In the genomic region with DNA sequence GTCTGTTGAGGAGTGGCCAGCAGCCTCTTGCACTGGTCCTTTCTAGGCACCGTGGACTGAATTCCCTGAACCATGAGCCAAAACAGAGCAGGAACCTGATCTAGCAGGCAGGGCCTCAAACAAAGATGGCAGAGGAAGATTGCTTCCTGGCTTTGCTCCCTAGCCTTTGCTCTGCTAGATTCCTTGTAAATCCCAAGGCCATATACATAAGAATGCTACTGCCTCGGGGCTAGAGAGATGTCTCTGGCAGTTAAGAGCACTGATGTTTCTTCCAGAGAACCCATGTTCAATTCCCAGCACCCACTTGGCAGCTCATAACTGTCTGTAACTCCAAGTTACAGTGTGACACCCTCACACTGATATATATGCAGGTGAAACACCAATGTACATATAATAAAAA, we compare ENCODE assay signal across 27 mouse cellular contexts.
"Had no signal": no experiment of that assay in that cellular context is flagged by ENCODE, and none has a peak within 500 bp of the region (broad histone marks: within the 10 kb centered on the region; RNA-seq: fewer than 3 reads in every experiment).

No protein-coding gene starts in this region.

- H3K4me1 ChIP-seq: embryonic facial prominence, embryonic 10.5 days; embryonic facial prominence, embryonic 12.5 days; embryonic facial prominence, embryonic 13.5 days; embryonic facial prominence, embryonic 15.5 days; forebrain, embryonic 10.5 days; forebrain, embryonic 12.5 days; forebrain, embryonic 13.5 days; forebrain, embryonic 15.5 days; heart, embryonic 10.5 days had no signal

- DNase-seq: cerebellum, adult 9-11 months; cerebellum, postnatal 10 days; cerebellum, postnatal 14 days; cerebellum, postnatal 25 days; cerebellum, postnatal 36 days; embryo, embryonic 11 days; forebrain, postnatal 0 days; gastrocnemius, adult 2 months; gastrocnemius, postnatal 10 days; gastrocnemius, postnatal 14 days; gastrocnemius, postnatal 25 days; gastrocnemius, postnatal 36 days; heart, adult 11 months; heart, adult 18-20 months; heart, adult 2 months had no signal

- H3K36me3 ChIP-seq: embryonic facial prominence, embryonic 10.5 days; embryonic facial prominence, embryonic 12.5 days; embryonic facial prominence, embryonic 13.5 days; embryonic facial prominence, embryonic 15.5 days; forebrain, embryonic 10.5 days; forebrain, embryonic 12.5 days; forebrain, embryonic 15.5 days; heart, embryonic 10.5 days had no signal

- H3K27ac ChIP-seq: embryonic facial prominence, embryonic 10.5 days; embryonic facial prominence, embryonic 12.5 days; embryonic facial prominence, embryonic 13.5 days; embryonic facial prominence, embryonic 15.5 days; forebrain, embryonic 10.5 days; forebrain, embryonic 12.5 days; forebrain, embryonic 13.5 days; forebrain, embryonic 15.5 days; gastrocnemius, adult 2 months; heart, adult 2 months; heart, embryonic 10.5 days had no signal

- ATAC-seq: forebrain, embryonic 13.5 days; forebrain, embryonic 14.5 days; forebrain, embryonic 15.5 days; forebrain, embryonic 16.5 days; forebrain, postnatal 0 days had no signal

- H3K4me3 ChIP-seq: embryonic facial prominence, embryonic 10.5 days; embryonic facial prominence, embryonic 12.5 days; embryonic facial prominence, embryonic 13.5 days; embryonic facial prominence, embryonic 15.5 days; erythroblast, embryonic 14.5 days; forebrain, embryonic 10.5 days; forebrain, embryonic 12.5 days; forebrain, embryonic 13.5 days; forebrain, embryonic 15.5 days; gastrocnemius, adult 2 months; heart, adult 2 months; heart, embryonic 10.5 days had no signal

- H3K9me3 ChIP-seq: embryonic facial prominence, embryonic 10.5 days; embryonic facial prominence, embryonic 12.5 days; embryonic facial prominence, embryonic 13.5 days; embryonic facial prominence, embryonic 15.5 days; forebrain, embryonic 10.5 days; forebrain, embryonic 12.5 days; forebrain, embryonic 13.5 days; forebrain, embryonic 15.5 days; heart, embryonic 10.5 days had no signal

- H3K9ac ChIP-seq: embryonic facial prominence, embryonic 12.5 days; embryonic facial prominence, embryonic 13.5 days; embryonic facial prominence, embryonic 15.5 days; forebrain, embryonic 12.5 days; forebrain, embryonic 13.5 days; forebrain, embryonic 15.5 days; forebrain, postnatal 0 days had no signal
